Mouse (Mus musculus) cerebellum, postnatal 14 days (tissue): ENCODE results near the gene Pdgfd.
A peak's percentile ranks its signal among the peaks of the same experiment; 100 is the strongest.

Experiments used
- DNase-seq, 2 experiments: peaks; one replicate each; pipeline ENCODE4 v3.0.0; 2021; ENCODE audit warnings: mixed read lengths in 2 of 2

Pdgfd gene

DNA sequence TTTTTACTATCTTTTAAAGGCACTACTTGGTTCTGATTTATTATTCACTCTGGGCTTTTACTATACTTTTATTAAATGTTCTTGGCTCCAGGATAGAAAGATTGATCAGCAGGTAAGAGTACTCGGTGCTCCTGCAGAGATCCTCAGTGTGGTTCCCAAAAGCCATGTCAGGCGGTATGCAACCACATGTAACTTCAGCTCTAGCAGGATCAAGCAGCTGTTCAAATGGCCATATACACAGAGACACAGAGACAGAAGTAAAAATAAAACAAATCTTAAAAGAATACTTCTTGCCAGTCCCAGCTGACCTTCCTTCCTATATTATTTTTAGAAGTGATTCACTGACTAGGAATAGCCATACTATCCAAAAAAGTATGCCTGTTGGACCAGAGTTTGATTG, 157.0 kb downstream of the Pdgfd start:
- no peak for DNase-seq

GRCm38 (mm10) chr9:6333499-6333898, 165.1 kb downstream of the Pdgfd start:
- DNase-seq = no peak

GRCm38 (mm10) chr9:6336236-6336635, 167.9 kb downstream of the Pdgfd start:
- DNase-seq = no peak

DNA sequence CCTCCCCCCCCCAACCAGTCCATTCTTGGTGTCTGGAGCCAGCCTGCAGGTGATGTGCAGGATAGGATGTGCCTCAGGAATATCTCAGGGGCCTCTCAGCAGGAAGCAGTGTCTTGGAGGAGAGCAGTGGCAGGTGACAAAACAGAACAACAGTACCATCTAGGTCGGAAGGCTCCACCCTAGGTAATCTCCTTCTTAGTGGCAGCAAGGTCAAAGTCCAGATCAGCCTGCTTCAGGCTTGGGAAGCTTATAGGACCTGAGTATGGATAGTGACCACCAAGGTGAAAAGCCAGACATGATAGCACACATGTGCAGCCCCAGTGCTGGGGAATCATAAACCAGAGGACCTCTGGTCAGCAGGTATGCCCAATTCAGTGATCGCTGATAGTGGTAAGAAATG, 169.5 kb downstream of the Pdgfd start:
- no peak for DNase-seq

GRCm38 (mm10) chr9:6338344-6338743, 170.0 kb downstream of the Pdgfd start:
- DNase-seq = no peak

- no peak for DNase-seq
These were observed 171.0 kb downstream of the Pdgfd start for GRCm38 (mm10) chr9:6339394-6339793.

GRCm38 (mm10) chr9:6340750-6341149, 172.4 kb downstream of the Pdgfd start:
- no peak for DNase-seq

- DNase-seq = no peak
These were observed 174.5 kb downstream of the Pdgfd start for GRCm38 (mm10) chr9:6342854-6343253.

DNA sequence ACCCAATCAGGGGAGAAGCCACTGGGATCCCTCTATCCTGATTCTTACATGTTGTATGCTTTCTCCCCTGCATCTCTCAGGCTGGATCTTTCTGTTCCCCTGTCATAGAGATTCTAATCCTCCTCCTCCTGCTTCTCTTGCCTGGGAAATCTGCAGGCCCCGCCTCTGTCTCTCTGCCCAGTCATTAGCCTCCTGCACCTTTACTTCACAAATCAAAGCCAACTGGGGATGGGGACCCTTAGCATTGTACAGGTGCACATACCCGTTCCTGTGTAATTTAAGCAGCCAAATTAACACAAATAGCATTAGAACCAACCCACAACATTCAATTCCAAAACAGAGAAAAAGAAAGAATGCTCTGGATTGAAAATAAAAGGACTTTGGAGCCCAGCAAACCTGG, 176.1 kb downstream of the Pdgfd start:
- DNase-seq = peak; percentile 4 to 5

GRCm38 (mm10) chr9:6344924-6345323, 176.5 kb downstream of the Pdgfd start:
- peak; percentile 20 to 50 for DNase-seq

- no peak for DNase-seq
These were observed 177.0 kb downstream of the Pdgfd start for GRCm38 (mm10) chr9:6345366-6345765.

DNA sequence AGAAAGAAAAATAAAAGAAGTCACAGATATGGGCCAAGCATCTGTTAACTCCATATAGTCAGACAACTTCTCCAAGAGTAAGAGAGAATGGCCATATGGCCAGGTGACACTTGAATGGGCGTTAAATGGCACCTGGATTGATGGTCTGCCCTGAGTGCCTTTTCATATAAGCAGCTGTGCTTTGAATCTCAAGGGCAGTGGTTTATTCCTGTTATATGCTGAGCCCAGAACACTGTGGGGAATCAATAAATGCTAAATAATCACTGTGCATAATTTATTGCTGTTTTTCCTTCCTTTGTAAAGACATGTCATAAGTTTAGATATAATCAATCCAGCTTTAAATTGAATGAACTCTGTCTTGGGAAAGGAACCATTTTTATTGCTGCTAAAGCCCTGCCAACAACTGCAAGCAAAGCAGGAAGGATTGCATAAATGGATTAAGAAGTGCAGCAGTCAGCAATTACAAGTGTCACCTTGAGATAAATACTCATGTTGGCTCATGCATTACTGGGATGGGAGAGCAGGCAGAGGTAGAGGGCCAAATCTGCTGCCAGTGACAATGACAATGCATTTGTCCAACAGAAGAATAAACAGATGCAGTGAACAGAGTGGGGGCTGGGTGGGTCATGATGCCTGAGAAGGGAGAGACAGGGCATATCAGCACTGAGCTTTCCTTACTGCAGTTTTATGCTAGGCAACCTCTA, 185.0 kb downstream of the Pdgfd start:
- no peak for DNase-seq

- no peak for DNase-seq
These were observed 192.4 kb downstream of the Pdgfd start for GRCm38 (mm10) chr9:6360795-6361194.

- no peak for DNase-seq
These were observed 198.2 kb downstream of the Pdgfd start for GRCm38 (mm10) chr9:6366550-6366949.

- DNase-seq = no peak
These were observed 233.4 kb downstream of the Pdgfd start for GRCm38 (mm10) chr9:6401764-6402163.

GRCm38 (mm10) chr9:6406535-6406934, 238.2 kb downstream of the Pdgfd start:
- DNase-seq = no peak

DNA sequence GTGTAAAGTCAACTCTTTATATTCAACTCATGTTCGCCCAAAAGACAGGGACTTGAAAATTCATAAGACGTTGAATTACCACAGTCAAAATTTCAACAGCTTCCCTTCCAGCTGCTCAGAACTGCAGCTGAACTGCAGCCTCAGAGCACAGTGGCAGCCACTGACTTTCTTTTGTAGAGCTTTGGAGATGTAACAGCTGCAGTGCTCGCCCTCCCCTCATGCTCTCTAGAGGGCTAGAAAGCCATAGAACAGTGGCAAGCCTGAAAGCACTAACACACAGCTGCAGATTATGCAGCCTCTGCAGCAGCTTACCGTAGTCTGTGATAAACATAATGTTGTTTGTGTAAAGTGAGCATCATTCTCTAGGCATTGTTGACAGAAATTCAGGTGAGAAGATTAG, 239.6 kb downstream of the Pdgfd start:
- no peak for DNase-seq

GRCm38 (mm10) chr9:6424606-6425005, 256.2 kb downstream of the Pdgfd start:
- DNase-seq = peak; percentile 15 to 47
